Mouse (Mus musculus): ENCODE results near the gene Hist1h2af.
"Not testable (repeated sequence)": the region's sequence is repeated elsewhere in the genome, so short reads cannot be mapped to it uniquely, and the experiment has no call there.

Gene Hist1h2af

GRCm38 (mm10) chr13:23555839-23556416 is 22.2 kb downstream of the Hist1h2af start:
- DNase-seq (ENCODE audit: low read depth): peak; percentile 90

GRCm38 (mm10) chr13:23556906-23557305 is 23.2 kb downstream of the Hist1h2af start:
- no peak for DNase-seq (ENCODE audit: low read depth)

- DNase-seq (ENCODE audit: low read depth): not testable (repeated sequence)
Measured at GRCm38 (mm10) chr13:23560699-23561098, 27.0 kb downstream of the Hist1h2af start.

- not testable (repeated sequence) for DNase-seq (ENCODE audit: low read depth)
Measured at GRCm38 (mm10) chr13:23561531-23561882, 27.8 kb downstream of the Hist1h2af start.

GRCm38 (mm10) chr13:23561883-23562659 is 28.4 kb downstream of the Hist1h2af start, which contains the start of gene Hist1h3e:
Gene Hist1h3e (minus strand): TSS chr13:23562369.
- peak; percentile 95 for DNase-seq (ENCODE audit: low read depth)

- peak; percentile 70 for DNase-seq (ENCODE audit: low read depth)
Measured at GRCm38 (mm10) chr13:23562699-23563462, 29.2 kb downstream of the Hist1h2af start.

GRCm38 (mm10) chr13:23564482-23564881 is 30.8 kb downstream of the Hist1h2af start:
- no peak for DNase-seq (ENCODE audit: low read depth)

- DNase-seq (ENCODE audit: low read depth): not testable (repeated sequence)
Measured at GRCm38 (mm10) chr13:23570261-23571021, 36.7 kb downstream of the Hist1h2af start.

- DNase-seq (ENCODE audit: low read depth): peak; percentile 84
Measured at GRCm38 (mm10) chr13:23571022-23571503, 37.4 kb downstream of the Hist1h2af start, which contains the start of the genes Hist1h2ae and Hist1h2bg. Gene Hist1h2ae (minus strand): TSS chr13:23571220. Gene Hist1h2bg (plus strand): TSS chr13:23571396.

GRCm38 (mm10) chr13:23571504-23572217 is 38.0 kb downstream of the Hist1h2af start:
- not testable (repeated sequence) for DNase-seq (ENCODE audit: low read depth)

GRCm38 (mm10) chr13:23572218-23573033 is 38.7 kb downstream of the Hist1h2af start:
- DNase-seq (ENCODE audit: low read depth): no peak

- not testable (repeated sequence) for DNase-seq (ENCODE audit: low read depth)
Measured at GRCm38 (mm10) chr13:23573034-23573897, 39.6 kb downstream of the Hist1h2af start.

GRCm38 (mm10) chr13:23573898-23574524 is 40.3 kb downstream of the Hist1h2af start, which contains the start of the genes Hist1h2bf and Hist1h2ad:
Gene Hist1h2bf (minus strand): TSS chr13:23574196.
Gene Hist1h2ad (plus strand): TSS chr13:23574381.
- DNase-seq (ENCODE audit: low read depth): peak; percentile 95

- not testable (repeated sequence) for DNase-seq (ENCODE audit: low read depth)
Measured at GRCm38 (mm10) chr13:23574546-23575170, 41.0 kb downstream of the Hist1h2af start.

- DNase-seq (ENCODE audit: low read depth): peak; percentile 84
Measured at GRCm38 (mm10) chr13:23575271-23575851, 41.7 kb downstream of the Hist1h2af start, which contains the start of gene Hist1h3d. Gene Hist1h3d (plus strand): TSS chr13:23575763.

- DNase-seq (ENCODE audit: low read depth): not testable (repeated sequence)
Measured at GRCm38 (mm10) chr13:23575864-23576313, 42.2 kb downstream of the Hist1h2af start.

- DNase-seq (ENCODE audit: low read depth): peak; percentile 31
Measured at GRCm38 (mm10) chr13:23576351-23576881, 42.7 kb downstream of the Hist1h2af start.
